Mouse (Mus musculus) kidney, adult 9 months (tissue): ENCODE results near the gene Ubfd1.

Experiments
- DNase-seq: peaks from one replicate; pipeline ENCODE4 v3.0.0; 2022

The Ubfd1 gene

DNA sequence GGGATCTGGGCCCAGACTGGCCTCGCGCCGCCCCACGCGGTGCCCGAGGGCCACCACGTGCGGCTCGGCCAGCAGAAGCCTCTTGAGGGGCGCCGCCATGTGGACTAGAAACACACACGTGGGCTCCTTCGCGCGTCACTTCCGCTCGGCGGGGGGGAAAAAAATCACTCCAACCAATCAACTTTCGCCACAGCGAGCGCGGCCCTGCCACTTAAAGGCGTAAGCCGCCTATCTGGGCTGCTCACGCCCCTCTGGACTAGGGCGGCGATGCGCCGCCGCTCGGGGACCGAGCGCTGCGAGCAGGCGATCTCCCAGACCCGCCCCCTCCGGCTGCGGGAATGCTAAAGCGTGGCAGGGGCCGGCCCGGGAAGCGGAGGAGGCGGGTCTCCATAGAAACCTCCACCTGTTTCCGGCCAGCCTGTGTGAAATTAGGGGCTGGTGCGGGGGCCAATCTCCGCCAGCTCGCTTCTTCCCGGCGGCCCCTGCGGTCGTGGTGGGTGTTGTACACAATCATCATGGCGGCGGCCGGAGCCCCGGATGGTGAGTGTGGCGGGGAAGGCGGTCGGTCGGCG, at the start of gene Ubfd1, which contains the start of gene Ears2:
Gene Ubfd1 (plus strand): TSS at position 231 of the 572 bp plus-strand sequence.
Gene Ears2 (minus strand): TSS at position 319 of the 572 bp plus-strand sequence.
- DNase-seq: peak; percentile 98

DNA sequence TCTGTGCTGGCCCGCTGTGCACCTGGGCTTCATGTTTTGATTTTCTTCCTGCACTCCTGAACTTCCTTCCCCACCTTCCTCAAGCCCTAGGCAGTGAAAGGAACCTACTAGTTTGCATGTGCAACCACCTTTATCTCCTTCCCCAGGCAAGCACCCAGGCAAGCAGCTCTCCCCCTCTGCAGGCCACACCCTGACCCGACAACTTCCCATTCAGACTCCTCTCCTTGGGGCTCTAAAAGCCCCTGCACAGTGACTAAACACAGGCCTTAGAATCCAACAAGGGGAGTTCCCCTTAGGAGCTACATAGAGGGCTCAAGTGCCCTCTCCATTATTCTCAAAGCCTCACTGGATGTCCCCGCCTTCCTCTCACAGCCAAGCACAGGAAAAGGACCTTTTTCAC, 48.7 kb upstream of the Ubfd1 start:
- DNase-seq: no peak

DNA sequence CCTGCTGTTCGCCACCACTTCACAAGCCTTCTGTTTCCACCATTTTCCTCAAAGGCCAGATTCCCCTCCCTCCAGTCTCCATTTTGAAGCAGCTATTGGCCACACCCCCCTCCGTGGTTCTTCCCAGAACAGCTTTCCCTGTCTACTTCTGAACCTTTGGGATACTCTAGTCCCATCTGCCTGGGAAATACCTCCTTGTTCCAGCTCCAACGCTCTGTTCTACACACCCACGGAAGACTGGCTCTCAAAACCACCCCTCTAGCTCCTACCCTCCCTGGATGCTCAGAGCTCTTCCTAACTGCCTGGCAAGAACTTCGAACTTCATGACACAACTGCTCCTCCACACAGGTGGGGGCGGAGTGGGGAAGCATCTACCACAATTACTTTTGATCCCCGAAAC, 48.0 kb upstream of the Ubfd1 start:
- no peak for DNase-seq

DNA sequence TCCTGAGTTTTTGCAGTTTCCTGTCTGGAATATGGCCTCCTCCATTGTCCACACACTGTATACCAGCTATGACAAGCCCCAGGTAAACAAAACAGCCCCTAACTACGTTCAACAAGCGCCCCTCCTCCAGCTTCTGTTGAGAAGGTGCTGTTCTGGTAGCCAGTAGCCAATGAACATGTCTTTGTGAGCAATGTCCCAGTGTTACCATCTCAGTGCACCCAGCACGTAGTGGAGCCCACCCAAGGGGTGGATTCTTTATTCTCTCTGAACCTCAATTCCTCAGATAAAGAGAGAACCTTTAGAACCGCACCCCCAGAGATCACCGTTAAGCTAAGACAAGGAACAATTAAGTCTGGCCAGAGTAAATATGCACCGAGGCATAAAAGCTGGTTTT, 46.7 kb upstream of the Ubfd1 start:
- no peak for DNase-seq

DNA sequence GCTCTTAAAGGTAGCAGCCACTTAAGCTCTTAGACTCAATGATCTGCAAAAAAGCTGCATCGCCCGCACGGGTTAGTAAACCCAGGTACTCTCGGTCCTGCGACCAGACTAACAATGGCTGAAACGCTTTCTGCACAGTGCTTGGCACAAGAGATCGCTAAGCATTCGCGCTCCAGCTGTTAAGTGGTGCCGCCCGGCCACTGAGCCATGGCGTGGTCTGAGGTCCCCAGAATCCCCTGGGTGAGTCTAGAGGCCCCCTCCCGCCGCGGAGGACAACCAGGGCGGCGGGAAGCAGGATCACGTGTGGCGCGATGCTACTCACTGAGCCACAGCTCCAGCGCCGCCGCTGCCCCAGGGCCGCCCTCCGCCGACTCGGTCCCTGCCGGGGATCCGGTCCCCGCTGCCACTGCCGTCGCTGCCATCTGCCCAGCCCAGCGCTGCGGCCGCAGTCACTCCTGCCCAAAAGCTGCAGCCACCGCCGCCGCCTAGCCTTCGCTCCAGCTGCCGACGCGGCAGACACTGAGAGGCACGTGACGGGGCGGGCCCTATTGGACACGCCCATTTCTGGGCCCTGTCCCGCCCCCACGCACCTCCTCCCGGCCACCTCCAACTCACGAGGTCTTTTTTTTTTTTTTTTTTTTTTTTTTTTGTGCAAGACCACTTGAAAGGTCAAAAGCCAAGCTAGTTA, 46.2 kb upstream of the Ubfd1 start, which contains the start of gene Gga2:
Gene Gga2 (minus strand): TSS at position 556 of the 688 bp plus-strand sequence.
- peak; percentile 94 for DNase-seq

DNA sequence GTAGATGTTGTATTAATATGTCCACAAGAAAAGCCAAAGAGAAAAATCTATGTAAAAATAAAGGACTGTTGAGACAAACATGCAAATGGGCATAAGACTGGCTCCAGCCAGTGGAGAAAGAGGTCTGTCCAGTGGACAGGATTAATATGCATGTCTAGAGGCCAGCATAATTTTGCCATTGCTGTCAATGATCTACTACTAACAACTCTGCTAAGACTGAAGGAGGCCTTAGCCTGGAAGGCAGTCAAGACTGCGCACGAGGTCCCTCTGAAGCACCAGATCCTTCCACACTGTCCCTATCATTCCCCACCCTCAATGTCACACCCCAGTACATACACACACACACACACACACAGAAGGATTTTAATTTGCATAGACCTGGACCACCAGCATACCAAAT, 44.8 kb upstream of the Ubfd1 start:
- peak; percentile 84 for DNase-seq

DNA sequence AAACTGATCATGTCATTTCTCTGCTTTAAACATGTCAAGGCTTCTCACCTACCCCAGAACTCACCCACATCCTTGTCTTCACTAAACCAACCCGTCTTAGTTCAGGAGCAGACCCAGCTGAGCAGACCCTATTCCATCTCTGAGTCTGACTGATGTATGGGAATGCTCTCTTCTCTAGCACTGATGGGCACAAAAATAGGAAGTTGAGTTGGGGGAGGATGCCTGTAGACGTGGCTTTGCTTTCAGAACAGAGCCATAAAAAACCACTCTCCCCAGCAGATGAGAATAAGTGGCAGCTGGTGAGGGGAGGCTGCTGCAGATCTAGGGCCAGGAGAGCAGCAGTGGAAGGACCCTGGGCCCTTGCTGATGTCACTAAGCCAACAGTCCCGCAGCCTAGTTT, 33.6 kb upstream of the Ubfd1 start:
- no peak for DNase-seq

DNA sequence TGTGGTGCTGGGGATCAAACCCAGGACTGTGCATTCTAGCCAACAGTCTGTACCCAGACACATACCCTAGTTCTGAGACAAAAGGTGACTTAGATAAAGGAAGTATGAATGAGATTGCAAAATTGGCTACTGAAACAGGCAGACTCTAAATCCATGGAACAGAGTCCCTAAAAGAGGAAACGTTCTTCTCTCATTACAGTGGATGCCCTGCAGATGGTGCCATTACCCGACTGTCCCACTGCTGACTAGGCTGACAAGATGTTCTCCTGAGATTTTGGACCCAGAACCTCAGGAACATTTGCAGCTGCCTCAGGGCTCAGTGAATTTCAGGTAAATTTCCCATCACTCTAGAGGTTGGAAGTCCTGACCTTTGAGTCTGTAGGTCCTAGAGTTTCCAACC, 32.6 kb upstream of the Ubfd1 start:
- DNase-seq: peak; percentile 30

DNA sequence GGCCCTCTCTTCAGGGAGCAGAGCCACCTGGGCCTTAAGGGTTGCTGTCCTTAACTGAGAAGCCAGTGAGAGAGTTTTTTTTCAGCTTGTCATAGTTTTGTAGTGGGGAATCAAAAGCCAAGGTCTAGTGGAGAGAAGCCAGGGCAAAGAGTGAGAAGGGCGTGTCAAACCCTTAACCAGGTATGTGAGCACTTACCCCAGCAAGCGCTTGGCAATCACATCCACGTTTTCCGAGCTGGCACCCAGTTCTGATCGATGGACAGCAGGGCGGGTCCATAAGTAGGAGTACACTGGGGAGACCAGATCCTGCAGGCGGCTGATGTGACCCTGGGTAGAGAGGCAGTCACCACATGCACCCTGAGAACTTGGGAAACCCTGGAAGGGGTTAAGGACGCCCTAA, 22.9 kb upstream of the Ubfd1 start:
- no peak for DNase-seq

DNA sequence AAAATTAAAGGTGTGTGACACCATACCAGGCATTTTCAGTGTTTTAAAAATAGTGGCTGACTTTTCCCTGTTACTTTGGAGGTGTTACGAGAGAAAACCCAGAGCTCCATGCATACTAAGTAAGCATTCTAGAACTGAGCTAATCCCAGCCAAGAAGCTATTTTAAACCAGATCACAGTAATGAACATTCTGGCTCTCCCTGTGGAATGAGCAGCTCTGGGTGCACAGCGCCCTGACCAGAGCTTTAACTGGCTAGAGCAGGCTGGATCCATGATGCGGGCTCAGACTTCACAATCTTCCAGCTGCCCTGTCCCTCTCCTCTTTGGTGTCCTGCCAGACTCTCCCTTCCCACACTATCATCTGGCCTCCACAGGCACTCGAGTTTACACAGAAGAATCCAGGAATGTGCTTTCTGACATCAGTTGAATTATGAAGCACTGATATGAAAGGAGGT, 21.8 kb upstream of the Ubfd1 start:
- DNase-seq: peak; percentile 27

DNA sequence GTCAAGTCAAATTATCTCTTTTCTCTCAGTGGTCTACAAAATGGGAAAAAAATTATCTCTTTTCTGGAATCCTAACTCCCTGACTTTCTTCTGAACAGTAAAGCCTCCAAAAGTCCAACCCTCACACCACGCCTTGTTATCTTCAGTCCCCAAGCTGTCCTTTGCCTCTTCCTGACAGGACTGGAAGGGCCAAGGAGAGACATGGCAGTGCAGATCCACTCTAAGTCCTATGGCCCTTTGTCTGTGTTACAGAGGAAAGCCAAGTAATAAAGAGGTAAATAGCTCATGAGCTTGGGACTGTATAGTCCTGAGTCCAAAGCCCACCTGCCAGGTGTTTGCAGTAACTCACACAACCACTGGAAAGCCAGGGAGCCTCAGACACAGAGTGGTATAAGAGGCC, 21.3 kb upstream of the Ubfd1 start:
- no peak for DNase-seq

DNA sequence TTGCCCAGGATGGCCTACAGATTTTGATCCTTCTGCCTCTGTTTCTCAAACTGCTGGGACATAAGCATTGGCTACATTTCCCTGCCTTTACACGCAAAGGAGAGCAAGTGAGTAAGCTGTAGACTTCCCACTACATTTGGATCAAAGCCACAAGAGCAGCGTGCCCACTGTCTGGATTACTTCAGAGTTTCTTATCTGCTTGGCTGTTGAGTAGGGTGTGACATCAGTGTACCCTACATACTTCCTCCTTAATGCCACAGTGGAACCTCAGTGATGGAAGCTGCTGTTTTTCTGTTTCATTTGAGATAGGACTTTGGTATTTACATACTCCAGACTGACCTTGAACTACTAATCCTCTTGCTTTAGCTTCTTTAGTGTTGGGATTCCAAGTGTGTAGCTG, 20.2 kb upstream of the Ubfd1 start:
- no peak for DNase-seq

DNA sequence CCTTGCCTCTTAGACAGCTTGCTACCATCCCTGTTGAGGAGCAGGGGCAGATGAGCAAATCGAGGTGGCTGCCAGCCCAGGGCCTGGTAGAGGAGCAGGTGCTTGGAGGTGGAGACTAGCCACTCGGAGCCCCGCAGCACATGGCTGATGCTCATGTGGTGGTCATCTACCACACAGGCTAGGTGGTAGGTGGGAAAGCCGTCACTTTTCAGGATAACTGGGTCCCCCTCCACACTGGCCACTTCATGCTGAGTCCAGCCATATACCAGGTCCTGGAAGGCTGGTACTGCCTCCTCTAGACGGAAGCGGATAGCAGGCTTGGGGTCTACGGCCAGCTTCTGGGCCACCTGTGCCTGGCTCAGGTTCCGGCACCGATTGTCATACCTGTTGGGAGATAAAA, 18.8 kb upstream of the Ubfd1 start:
- no peak for DNase-seq

DNA sequence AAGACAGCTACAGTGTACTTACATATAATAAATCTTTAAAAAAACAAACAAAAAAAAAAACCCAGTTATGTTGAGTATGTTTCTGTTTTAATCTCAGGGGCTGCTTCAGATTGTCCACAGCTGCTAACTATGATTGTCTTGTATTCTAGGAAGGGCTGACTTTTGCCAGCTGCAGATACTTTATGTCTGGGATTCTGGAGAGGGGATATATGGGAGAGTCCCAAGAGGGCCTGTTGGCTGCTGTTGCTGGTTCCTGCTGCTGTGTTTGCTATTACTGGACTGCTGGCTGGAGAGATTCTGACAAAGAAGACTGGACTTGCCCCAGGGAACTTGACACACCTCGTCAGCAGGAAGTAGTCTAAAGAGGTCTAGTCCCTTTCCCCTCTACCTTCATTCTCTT, 16.1 kb upstream of the Ubfd1 start:
- DNase-seq: no peak

DNA sequence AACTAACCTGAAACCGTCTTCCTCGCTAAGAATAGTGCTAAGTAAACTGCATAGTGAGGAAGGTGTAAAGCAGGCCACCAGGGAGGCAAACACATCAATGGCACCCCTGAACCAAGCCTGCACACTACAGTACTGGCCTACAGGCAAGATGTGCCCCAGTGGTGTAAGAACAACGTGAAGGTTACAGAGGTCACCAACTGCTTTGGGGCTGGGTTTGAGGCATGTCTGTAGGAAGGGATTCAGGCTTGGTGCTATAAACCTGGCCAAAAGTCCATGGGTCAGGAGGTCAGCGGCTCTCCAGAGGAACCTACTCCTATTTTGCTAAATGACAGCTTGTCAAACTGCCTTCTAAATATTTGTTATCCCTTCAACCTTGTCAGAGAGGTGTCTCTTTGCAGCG, 10.3 kb upstream of the Ubfd1 start:
- no peak for DNase-seq

DNA sequence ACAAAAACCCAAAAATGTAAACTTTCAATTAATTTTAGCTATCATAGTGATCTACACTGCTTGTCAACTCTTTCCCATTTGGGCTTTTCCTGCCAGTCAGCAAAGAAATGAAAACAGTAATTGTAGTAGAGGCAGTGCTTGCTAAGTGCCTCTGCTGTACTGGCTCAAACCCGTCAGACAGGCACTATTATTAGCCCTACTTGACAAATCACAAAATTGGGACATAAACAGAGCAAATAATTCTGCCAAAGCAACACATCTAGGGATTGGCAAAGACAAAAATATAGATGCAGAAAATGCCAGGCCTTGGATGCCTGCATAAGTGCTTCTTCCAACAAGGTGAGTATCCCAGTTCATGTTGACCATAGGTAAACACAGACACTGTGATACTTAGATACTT, 1.3 kb upstream of the Ubfd1 start:
- no peak for DNase-seq

DNA sequence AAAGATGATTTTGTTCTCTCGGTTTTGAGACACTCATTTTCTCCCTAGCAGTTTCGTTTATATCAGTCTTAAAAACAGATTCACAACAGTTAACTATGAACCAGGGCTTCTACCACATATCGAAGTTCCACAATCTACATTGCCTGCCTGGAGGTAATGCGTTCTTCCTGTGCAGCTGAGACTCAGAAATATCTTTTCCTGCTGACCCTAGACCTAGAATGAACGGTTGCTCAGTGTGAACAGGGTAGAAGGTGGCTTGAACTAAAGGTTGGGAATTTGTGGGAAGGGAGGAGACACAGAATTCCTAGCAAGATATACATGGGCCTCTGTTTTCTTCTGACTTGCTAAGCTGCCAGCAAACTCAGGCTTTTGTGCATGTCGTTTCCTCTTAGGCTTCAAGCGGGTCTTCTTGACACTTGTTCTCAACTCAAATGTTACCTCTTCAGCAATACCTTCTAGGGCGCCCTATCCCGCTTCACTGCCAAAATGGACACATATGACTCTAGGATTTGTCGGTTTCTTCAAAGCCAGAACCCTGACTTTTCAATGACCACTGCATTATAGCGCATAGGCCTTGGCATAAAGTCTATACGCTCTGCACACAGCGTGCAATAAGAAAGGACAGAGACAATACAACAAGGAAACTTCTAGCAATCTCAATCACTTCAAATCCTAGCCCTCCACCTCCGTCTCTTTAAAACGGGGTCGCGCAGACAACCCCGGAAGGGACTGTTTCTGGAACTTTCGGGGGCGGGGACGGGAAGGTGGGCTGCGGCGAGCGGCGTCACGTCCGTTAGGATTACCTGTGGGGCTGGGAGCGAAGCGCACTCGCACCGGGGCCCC, 652 bp upstream of the Ubfd1 start:
- no peak for DNase-seq

DNA sequence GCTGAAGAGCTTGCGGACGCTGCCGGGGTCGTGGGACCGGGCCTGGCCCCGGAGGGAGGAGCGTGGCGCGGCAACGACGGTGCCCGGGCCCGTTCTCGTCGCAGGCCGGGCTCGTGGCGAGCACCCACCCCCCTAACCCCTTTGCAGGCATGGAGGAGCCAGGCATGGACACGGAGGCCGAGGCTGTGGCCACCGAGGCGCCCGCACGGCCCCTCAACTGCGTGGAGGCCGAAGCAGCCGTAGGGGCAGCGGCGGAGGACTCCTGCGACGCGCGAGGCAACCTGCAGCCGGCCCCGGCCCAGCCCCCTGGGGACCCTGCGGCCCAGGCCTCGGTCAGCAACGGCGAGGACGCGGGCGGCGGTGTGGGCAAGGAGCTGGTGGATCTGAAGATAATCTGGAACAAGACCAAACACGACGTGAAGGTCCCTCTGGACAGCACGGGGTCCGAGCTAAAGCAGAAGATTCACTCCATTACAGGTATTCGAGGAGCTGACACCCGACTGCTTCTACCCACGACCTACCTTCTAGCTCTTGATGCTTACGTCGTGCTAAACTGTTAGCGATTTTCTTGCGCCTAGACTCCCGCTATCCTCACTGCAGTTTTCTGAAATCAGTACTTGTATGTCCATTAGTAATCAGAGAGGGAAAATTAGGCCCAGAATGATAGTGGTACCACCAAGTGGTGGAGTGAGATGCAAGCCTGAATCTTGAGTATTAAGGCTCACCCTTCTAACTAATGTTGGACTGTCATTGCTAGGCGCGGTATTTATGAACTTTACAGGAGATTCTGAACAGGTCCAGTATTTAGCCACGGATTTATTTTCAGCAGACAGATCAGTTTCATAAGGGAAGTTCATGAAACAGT, 774 bp downstream of the Ubfd1 start:
- peak; percentile 39 for DNase-seq

DNA sequence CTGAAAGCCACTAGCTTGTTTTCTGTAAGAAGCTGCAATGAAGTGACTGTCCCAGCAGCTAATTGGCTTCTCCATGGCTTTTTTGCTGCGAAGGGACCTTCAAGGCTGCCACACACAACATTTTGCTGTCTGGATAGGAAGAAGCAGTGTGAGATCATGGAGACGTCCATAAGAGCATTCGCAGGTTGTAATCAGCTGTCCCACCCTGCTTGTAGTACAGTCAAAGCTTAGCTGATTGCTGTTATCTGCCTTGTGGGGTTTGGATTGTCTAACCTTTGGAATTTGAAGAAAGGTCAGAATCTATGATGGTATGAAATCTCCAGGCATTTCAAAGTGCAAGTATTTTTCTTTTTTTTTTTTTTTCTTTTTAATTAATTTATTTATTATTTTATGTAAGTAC, 7.4 kb downstream of the Ubfd1 start:
- no peak for DNase-seq

DNA sequence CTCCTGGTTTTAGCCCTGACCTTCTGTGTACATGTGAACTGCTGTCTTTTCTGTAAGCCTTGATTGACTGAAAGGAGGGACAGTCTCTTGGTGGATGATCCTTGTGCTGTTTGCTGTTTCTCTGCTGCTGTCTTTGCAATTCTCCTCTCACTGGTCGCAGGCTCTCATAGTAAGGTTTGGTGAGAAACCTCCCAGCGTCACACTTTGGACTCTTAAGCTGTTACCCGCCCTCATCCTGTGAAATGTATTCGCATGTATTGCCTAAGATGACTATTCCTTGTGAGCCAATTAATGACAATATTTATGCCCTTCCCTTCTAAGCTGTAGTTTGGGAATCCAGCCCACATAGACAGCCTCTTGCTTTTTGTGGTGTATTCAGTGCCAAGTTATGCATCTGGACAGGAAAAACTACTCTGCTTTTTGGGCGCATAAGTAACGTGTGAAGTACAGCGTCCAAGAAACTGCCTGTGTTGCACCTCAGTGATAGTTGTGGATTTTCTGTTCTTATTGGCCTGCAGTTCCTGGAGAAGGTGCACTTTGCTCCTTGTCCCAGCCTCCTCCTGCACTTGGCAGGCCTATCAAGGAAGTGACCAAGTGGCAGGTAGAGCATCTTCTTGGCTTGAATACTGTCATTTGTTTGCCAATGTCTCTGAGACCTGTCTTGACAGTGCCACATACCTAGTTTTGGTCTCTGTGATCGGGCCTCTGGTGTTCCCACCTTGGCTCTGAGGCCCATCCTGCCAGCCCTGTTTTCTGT, 13.0 kb downstream of the Ubfd1 start:
- peak; percentile 59 for DNase-seq

DNA sequence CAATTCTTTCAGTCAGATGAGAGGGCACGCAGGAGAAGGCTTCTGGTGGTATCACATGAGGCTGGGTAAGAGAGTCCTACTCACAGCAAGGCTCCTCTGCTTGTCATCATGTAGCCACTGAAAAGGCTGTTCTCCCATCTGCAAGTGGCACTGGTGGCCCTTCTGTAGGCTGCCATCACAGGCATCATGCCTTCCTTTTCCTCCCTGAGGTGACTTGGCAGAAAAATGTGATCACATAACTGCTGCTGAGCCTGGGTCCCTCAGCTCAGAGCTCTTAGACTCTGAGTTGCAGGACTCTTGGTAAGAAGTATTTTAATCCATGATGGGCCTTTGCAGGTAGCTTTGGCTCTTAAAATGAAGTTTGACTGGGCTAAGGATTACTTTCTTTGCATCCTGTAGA, 14.1 kb downstream of the Ubfd1 start:
- DNase-seq: no peak
